Mouse (Mus musculus): ENCODE measurements around the gene Ccdc122.

Gene Ccdc122

DNA sequence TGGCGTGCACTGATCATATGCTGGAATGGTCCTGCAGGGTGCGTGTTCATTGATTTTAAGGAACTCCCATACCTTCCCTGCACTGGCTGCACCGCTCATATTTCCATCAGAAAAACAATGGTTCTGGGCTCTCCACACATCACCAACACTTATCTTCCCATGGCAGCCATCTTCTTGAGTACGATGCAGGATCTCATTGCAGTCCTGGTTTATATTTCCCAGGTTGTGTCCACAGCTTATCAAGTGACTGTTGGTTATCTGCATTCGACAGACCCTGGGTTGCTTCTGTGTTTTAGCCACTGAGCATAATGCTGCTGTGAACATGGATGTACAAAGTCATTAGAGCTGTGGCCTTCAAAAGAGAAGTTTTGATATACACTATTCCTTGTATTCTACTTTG is 94.0 kb downstream of the Ccdc122 start:
- DNase-seq (ENCODE audit: low spot score): no peak

DNA sequence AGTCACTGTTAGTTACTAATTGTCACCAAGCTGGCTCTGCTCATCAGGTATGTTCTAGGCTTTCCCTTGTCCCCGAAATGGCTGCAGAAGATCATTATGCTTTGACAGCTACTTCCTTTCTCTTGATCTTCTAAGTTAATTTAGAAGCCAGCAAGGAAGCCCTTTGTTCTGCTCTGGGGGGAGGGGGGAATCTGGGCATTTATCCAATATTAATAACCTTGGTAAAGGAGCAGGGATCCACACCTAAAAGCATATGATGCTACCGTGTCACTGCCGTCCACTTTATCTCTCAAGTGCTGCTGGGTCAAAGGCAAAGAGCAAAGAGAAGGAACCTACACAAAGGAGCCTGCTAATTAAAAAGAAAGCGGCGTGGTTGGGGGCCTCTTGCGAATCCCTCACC is 100.4 kb downstream of the Ccdc122 start:
- DNase-seq (ENCODE audit: low spot score): no peak

DNA sequence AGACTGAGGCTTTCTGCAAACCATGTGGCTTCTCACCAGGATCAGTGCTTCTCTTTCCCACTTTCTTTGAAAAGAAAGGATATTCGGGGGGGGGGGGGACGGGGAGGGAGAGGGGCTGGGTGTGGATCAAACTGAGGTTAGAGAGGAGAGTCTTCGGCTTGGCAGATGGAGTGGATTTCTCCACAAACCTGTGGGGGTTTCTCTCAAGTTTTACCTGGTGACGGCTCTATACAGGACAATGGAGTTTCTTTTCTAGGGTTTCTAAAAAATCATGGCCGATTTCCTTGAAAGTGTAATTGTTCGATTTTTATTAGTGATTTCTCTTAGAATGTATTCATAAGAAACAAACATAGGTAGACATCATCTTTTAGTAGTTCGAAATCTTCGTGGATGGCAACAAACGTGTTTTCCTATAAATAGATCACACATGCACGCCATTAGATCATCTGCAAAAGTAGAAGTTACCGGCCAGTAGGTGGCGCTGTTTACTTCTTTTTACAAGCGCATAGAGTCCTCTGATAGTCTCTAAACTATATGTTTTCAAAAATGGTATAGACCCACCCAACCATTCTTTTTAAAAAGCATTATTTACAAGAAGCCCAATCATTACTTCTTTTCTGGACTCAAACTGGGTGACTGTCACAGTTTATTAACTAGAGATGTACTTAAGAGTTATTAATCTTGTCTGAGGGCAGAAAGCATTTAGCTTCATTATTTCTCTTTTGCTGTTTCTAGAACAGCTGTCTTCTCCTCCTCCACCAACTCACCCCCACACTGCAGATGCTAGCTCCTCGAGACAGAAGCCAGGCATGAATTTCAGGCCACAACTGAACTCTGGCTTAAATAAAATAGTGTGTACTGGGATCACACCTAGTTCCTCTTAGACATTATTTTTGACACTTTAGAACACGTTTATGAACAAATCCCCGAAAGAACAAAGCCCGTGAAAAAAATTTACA is 105.0 kb downstream of the Ccdc122 start:
- peak; percentile 68 for DNase-seq (ENCODE audit: low spot score)

DNA sequence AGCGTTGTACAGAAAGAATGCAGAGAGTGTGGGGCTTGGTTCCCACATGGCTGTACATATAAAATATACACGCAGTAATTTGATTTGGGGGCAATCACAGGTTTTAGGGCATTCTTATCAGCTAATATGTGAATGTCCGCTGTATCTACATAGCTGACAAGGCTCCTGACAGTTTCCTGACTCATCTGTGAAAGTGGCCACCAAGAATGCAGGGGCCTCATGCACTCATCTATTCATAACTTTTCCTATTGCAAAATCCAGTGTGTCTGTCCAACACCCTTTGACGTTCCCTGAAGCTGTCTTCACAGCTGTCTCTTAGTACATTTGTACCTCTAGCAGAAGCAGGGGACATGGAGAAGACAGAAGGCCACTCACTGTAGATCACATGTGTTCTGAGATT is 108.5 kb downstream of the Ccdc122 start:
- DNase-seq (ENCODE audit: low spot score): no peak

DNA sequence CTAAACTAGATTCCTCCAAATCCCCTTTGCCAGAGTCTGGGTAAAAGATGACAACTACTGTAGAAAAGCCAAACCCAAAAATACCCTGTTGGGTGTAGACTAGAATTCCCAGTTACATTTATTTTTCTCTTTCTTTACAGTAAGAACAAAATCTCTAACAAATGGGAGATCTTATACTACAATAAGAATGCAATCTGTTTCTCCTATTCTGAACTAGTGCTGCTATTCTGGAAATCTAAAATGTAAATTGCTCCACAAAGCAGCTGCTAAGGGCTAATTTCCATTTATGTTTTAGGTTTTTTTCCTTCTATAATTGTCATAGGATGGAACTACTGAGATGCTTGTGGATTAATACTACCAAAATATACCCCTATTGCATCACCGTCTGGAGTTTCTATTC is 111.1 kb downstream of the Ccdc122 start:
- no peak for DNase-seq (ENCODE audit: low spot score)

DNA sequence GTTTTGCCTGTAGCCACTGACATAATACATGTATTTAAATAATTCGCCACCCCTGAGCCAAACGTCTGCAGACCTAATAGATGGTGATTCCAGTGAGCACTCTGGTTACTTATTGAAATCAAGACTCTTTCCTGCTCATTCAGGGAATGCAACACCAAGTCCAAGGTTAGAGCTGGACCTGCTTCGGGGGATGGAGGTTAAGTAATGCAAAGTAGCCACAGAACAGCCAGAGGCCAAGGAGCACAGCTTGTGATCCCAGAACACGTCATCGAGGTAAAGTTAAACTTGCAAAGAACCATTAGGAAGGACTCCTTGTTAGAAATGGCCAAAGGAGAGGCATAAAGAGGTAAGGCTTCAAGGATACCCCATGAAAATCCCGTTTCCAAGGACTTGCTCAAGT is 114.0 kb downstream of the Ccdc122 start:
- no peak for DNase-seq (ENCODE audit: low spot score)

DNA sequence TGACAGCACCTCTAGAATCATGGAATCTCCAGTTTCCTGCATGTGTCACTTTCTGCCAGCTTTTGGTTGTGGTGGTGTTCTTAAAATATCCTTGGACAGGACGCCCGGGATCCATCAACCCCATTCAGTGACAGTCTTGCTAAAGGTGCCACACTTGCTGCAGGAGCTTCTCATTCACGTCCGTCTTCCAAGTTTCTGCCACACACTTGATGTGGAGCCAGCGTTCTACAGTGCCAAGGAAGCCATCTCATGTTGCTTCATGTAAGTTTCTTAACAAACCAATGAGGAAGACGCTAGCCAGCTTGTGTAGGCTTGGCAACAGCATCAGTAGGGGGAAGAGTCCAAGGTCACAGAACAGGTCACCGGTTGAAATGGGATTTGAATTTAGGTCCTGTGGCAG is 114.9 kb downstream of the Ccdc122 start:
- no peak for DNase-seq (ENCODE audit: low spot score)

DNA sequence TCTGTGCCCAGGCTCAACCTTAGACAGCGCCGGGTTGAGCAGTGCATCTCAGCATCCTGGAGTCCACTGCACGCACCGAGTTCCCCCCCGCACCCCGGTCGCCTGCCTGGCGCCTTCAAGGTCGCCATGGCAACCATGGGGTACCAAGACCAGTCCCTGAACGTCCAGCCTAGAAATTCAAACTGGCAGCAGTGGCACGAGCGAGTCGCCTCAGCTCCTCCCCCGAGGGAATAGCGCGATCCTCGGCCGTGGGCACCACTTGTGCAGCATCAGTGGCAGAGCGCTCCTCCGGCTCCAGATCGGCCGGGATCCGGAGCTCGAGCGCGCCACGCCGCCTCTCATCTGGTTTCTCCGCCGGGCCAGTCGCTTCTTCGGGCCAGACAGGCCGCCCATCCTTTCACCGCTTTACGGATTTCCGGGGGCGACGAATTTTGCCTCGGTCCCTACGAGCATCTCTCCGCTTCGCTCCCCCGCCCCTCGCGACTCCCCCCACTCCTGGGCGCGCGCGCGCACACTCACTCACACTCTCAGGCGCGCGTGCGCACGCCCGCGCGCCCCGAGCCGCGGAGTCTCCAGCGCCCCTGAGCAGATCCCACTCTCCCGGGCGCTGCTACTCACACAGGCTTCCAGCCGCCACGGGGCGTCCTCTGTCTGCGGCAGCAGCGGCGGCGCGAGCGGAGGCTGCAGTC is 119.8 kb downstream of the Ccdc122 start, which contains the start of gene Enox1:
TSS of gene Enox1 (plus strand) at position 542 of the 689 bp plus-strand sequence.
- peak; percentile 36 for DNase-seq (ENCODE audit: low spot score)

DNA sequence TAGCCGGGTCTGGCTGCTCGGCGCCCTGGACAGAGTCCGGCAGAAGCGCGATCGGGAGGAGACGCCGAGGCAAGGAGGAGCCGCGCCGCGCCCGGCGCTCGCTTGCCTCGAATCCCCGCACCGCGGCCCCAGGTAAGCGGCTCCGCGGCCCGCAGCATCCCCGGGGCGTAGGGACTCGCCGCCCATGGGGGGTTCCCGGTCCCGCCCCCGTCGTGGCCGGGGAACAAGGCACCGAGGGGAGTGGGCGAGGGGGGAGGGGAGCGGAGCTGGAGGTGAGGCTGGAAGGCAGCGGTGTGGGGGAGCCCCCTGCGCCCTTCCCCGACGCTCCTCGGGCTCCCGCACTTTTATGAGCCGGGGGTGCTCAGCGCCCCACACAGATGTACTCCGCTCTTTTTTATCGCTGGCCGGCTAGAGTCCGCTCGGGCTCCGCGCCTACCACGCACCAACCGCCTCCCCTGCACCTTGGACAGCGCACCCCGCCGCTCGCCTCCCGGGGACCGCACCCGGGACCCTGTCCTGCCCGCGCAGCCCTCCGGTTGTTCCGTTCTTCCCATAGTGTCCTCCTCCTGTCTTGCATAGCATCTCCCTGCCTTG is 120.4 kb downstream of the Ccdc122 start:
- DNase-seq (ENCODE audit: low spot score): no peak

DNA sequence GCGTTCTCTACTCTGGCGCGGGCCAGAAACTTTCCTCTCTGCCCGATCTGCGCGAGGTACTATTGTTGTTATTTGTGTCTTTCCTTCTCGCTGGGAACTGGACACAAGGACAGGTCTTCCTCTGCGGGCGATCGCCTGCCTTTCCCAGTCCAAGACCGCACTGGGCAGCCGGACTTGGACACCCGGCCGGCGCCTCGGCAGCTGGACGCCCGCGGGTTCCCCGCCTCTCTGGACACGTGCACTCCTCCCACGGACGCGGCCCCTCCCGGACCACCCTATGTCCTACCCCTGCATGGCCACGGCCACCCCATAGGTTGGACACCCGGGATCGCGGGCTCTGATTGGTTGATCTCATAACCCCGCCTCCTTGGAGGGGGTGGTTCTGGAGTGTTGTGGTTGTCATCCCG is 120.9 kb downstream of the Ccdc122 start:
- DNase-seq (ENCODE audit: low spot score): peak; percentile 47

DNA sequence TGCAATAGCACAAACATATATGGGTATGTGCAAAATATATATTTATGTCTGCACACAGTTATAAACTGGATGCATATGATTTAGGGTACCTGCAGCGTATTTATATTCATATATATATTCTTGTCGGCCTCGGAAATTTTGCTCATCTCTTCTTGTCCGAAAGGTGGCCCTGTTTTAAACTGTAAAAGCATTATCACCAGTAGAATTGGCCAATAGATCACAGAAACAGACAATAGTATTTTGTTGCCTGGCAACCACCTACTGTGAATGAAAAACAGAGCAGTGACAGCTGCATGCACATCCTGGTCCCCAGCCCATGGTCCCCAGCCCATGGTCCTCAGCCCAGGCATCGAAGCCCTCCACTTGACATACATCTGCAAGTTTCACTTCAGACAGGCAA is 122.8 kb downstream of the Ccdc122 start:
- DNase-seq (ENCODE audit: low spot score): no peak

Measured in ovary, postnatal 14 days (tissue).